Mouse (Mus musculus): ENCODE results near the gene Dnm3.

The Dnm3 gene

GRCm38 (mm10) chr1:162327631-162328030 lies 150.2 kb downstream of the Dnm3 start:
- DNase-seq (ENCODE audit: low spot score in 2 of 2), result no peak

- no peak for DNase-seq (ENCODE audit: low spot score in 2 of 2)
These were observed 153.4 kb downstream of the Dnm3 start for GRCm38 (mm10) chr1:162324412-162324811.

GRCm38 (mm10) chr1:162323142-162323541 lies 154.7 kb downstream of the Dnm3 start:
- DNase-seq (ENCODE audit: low spot score in 2 of 2), result no peak

GRCm38 (mm10) chr1:162313451-162314276 lies 164.2 kb downstream of the Dnm3 start:
- peak in 1 of 2 experiments; percentile 12 for DNase-seq (ENCODE audit: low spot score in 2 of 2)

- DNase-seq (ENCODE audit: low spot score in 2 of 2), result no peak
These were observed 165.2 kb downstream of the Dnm3 start for GRCm38 (mm10) chr1:162312621-162313020.

- DNase-seq (ENCODE audit: low spot score in 2 of 2), result no peak
These were observed 165.7 kb downstream of the Dnm3 start for GRCm38 (mm10) chr1:162312152-162312551.

GRCm38 (mm10) chr1:162305247-162305646 lies 172.6 kb downstream of the Dnm3 start:
- DNase-seq (ENCODE audit: low spot score in 2 of 2), result no peak

- DNase-seq (ENCODE audit: low spot score in 2 of 2), result no peak
These were observed 175.4 kb downstream of the Dnm3 start for GRCm38 (mm10) chr1:162302480-162302879.

GRCm38 (mm10) chr1:162299558-162300319 lies 178.1 kb downstream of the Dnm3 start:
- peak in 1 of 2 experiments; percentile 21 for DNase-seq (ENCODE audit: low spot score in 2 of 2)

GRCm38 (mm10) chr1:162298527-162298926 lies 179.3 kb downstream of the Dnm3 start:
- no peak for DNase-seq (ENCODE audit: low spot score in 2 of 2)

GRCm38 (mm10) chr1:162295443-162295842 lies 182.4 kb downstream of the Dnm3 start:
- peak; percentile 38 to 44 for DNase-seq (ENCODE audit: low spot score in 2 of 2)

- DNase-seq (ENCODE audit: low spot score in 2 of 2), result no peak
These were observed 183.3 kb downstream of the Dnm3 start for GRCm38 (mm10) chr1:162294572-162294910.

- no peak for DNase-seq (ENCODE audit: low spot score in 2 of 2)
These were observed 183.9 kb downstream of the Dnm3 start for GRCm38 (mm10) chr1:162293732-162294571.

- DNase-seq (ENCODE audit: low spot score in 2 of 2), result no peak
These were observed 190.9 kb downstream of the Dnm3 start for GRCm38 (mm10) chr1:162286910-162287309.

- DNase-seq (ENCODE audit: low spot score in 2 of 2), result no peak
These were observed 195.9 kb downstream of the Dnm3 start for GRCm38 (mm10) chr1:162281981-162282381.

- DNase-seq (ENCODE audit: low spot score in 2 of 2), result no peak
These were observed 197.8 kb downstream of the Dnm3 start for GRCm38 (mm10) chr1:162280052-162280451.

GRCm38 (mm10) chr1:162276011-162276410 lies 201.8 kb downstream of the Dnm3 start:
- peak; percentile 13 to 35 for DNase-seq (ENCODE audit: low spot score in 2 of 2)

GRCm38 (mm10) chr1:162274674-162275248 lies 203.1 kb downstream of the Dnm3 start:
- no peak for DNase-seq (ENCODE audit: low spot score in 2 of 2)

GRCm38 (mm10) chr1:162256912-162257607 lies 220.8 kb downstream of the Dnm3 start:
- DNase-seq (ENCODE audit: low spot score in 2 of 2), result no peak

- no peak for DNase-seq (ENCODE audit: low spot score in 2 of 2)
These were observed 222.9 kb downstream of the Dnm3 start for GRCm38 (mm10) chr1:162254944-162255343.
